Mouse (Mus musculus) liver, embryonic 11.5 days (tissue): ENCODE data around the gene Ugt1a2. TPM values are rescaled to one million over a fixed set of nuclear protein-coding genes. Genes with fewer than 3 reads are reported as not detected.

Experiments used
- polyA plus RNA-seq: library from polyadenylated mRNA; unstranded; fragments of >200 nt; fragmentation: Nextera tagmentation; extraction: Ambion mirVana; gene quantifications from 2 replicates; pipeline ENCODE4 v1.2.1, GENCODE M21; 2014

The Ugt1a2 gene
- polyA plus RNA-seq, 1 experiment from 2014 or later = not detected

Other genes starting within 250 kb of the Ugt1a2 start
- 17.9 and 20.5 TPM in 2 replicates for gene Usp40, start 192.1 kb upstream of the Ugt1a2 start, polyA plus RNA-seq
- gene Ugt1a10, start 145.2 kb upstream of the Ugt1a2 start, polyA plus RNA-seq = not detected in 2 replicates
- not detected in 2 replicates for gene Ugt1a9, start 129.8 kb upstream of the Ugt1a2 start, polyA plus RNA-seq
- gene Ugt1a8, start 112.8 kb upstream of the Ugt1a2 start, polyA plus RNA-seq = not detected in 2 replicates
- gene Ugt1a7c, start 105.5 kb upstream of the Ugt1a2 start, polyA plus RNA-seq = 1.6 and 2.8 TPM in 2 replicates
- gene Ugt1a6b, start 97.3 kb upstream of the Ugt1a2 start, polyA plus RNA-seq = 0.11 and 0.31 TPM in 2 replicates
- 0.62 and 0.80 TPM in 2 replicates for gene Ugt1a6a, start 65.8 kb upstream of the Ugt1a2 start, polyA plus RNA-seq
- gene Ugt1a5, start 34.6 kb upstream of the Ugt1a2 start, polyA plus RNA-seq = not detected in 2 replicates
- 7.9 and 10.4 TPM in 2 replicates for gene Dnajb3, start 5.2 kb downstream of the Ugt1a2 start, polyA plus RNA-seq
- gene Ugt1a1, start 11.4 kb downstream of the Ugt1a2 start, polyA plus RNA-seq = 0.14 TPM in 1 of 2 replicates, not detected in the other
- gene Mroh2a, start 26.4 kb downstream of the Ugt1a2 start, polyA plus RNA-seq = 1.3 and 1.5 TPM in 2 replicates
- 146 and 168 TPM in 2 replicates for gene Hjurp, start 77.0 kb downstream of the Ugt1a2 start, polyA plus RNA-seq
- not detected in 2 replicates for gene Trpm8, start 77.1 kb downstream of the Ugt1a2 start, polyA plus RNA-seq
- 78.7 and 82.3 TPM in 2 replicates for gene Spp2, start 206.4 kb downstream of the Ugt1a2 start, polyA plus RNA-seq